Mouse (Mus musculus): ENCODE measurements around the gene Baiap3. TPM values are rescaled to one million over a fixed set of nuclear protein-coding genes. Genes with fewer than 3 reads are reported as not detected.

The Baiap3 gene
- polyA plus RNA-seq, 1 experiment from 2014 or later, result 1.4 TPM

Small RNAs within 50 kb of the gene (microRNA-seq; reads per million reads assigned to microRNA genes)
- 2.5 reads per million, percentile 9 among the genes with 10 or more reads in this experiment for gene Mir3547

Other genes starting within 250 kb of the Baiap3 start
- 10.8 and 11.2 TPM in 2 replicates for gene Cramp1l, start 240.6 kb downstream of the Baiap3 start, polyA plus RNA-seq (2014; fragmentation: Nextera tagmentation; extraction: Ambion mirVana)
- gene Ift140, start 240.3 kb downstream of the Baiap3 start, polyA plus RNA-seq (2014; fragmentation: Nextera tagmentation; extraction: Ambion mirVana), result 20.9 and 21.2 TPM in 2 replicates
- 9.5 and 10.4 TPM in 2 replicates for gene Tmem204, start 172.8 kb downstream of the Baiap3 start, polyA plus RNA-seq (2014; fragmentation: Nextera tagmentation; extraction: Ambion mirVana)
- 22.5 and 23.2 TPM in 2 replicates for gene Telo2, start 140.4 kb downstream of the Baiap3 start, polyA plus RNA-seq (2014; fragmentation: Nextera tagmentation; extraction: Ambion mirVana)
- gene Ptx4, start 135.6 kb downstream of the Baiap3 start, polyA plus RNA-seq (2014; fragmentation: Nextera tagmentation; extraction: Ambion mirVana), result not detected in 2 replicates
- 16.7 and 20.4 TPM in 2 replicates for gene Clcn7, start 123.0 kb downstream of the Baiap3 start, polyA plus RNA-seq (2014; fragmentation: Nextera tagmentation; extraction: Ambion mirVana)
- gene Ccdc154, start 93.9 kb downstream of the Baiap3 start, polyA plus RNA-seq (2014; fragmentation: Nextera tagmentation; extraction: Ambion mirVana), result not detected in 2 replicates
- gene Gm38655, start 80.9 kb downstream of the Baiap3 start, polyA plus RNA-seq (2014; fragmentation: Nextera tagmentation; extraction: Ambion mirVana), result not detected in 2 replicates
- gene BC003965, start 71.8 kb downstream of the Baiap3 start, polyA plus RNA-seq (2014; fragmentation: Nextera tagmentation; extraction: Ambion mirVana), result 34.4 TPM in 2 replicates
- gene Unkl, start 68.0 kb downstream of the Baiap3 start, polyA plus RNA-seq (2014; fragmentation: Nextera tagmentation; extraction: Ambion mirVana), result 4.2 and 6.4 TPM in 2 replicates
- gene Gnptg, start 16.2 kb downstream of the Baiap3 start, polyA plus RNA-seq (2014; fragmentation: Nextera tagmentation; extraction: Ambion mirVana), result 59.5 and 63.2 TPM in 2 replicates
- 62.5 and 64.3 TPM in 2 replicates for gene Tsr3, start 16.2 kb downstream of the Baiap3 start, polyA plus RNA-seq (2014; fragmentation: Nextera tagmentation; extraction: Ambion mirVana)
- gene Ube2i, start 18.3 kb upstream of the Baiap3 start, polyA plus RNA-seq (2014; fragmentation: Nextera tagmentation; extraction: Ambion mirVana), result 863 and 877 TPM in 2 replicates
- gene Prss34, start 42.0 kb upstream of the Baiap3 start, polyA plus RNA-seq (2014; fragmentation: Nextera tagmentation; extraction: Ambion mirVana), result not detected in 2 replicates
- not detected in 2 replicates for gene Prss28, start 52.3 kb upstream of the Baiap3 start, polyA plus RNA-seq (2014; fragmentation: Nextera tagmentation; extraction: Ambion mirVana)
- gene Prss29, start 62.3 kb upstream of the Baiap3 start, polyA plus RNA-seq (2014; fragmentation: Nextera tagmentation; extraction: Ambion mirVana), result not detected in 2 replicates
- not detected in 2 replicates for gene Tpsab1, start 89.2 kb upstream of the Baiap3 start, polyA plus RNA-seq (2014; fragmentation: Nextera tagmentation; extraction: Ambion mirVana)
- gene Tpsb2, start 109.9 kb upstream of the Baiap3 start, polyA plus RNA-seq (2014; fragmentation: Nextera tagmentation; extraction: Ambion mirVana), result not detected in 2 replicates
- gene Tpsg1, start 112.9 kb upstream of the Baiap3 start, polyA plus RNA-seq (2014; fragmentation: Nextera tagmentation; extraction: Ambion mirVana), result not detected in 2 replicates
- 3.5 and 4.3 TPM in 2 replicates for gene Cacna1h, start 177.4 kb upstream of the Baiap3 start, polyA plus RNA-seq (2014; fragmentation: Nextera tagmentation; extraction: Ambion mirVana)
- 0.12 TPM in 1 of 2 replicates, not detected in the other for gene Tekt4, start 198.3 kb upstream of the Baiap3 start, polyA plus RNA-seq (2014; fragmentation: Nextera tagmentation; extraction: Ambion mirVana)
- gene Sstr5, start 240.9 kb upstream of the Baiap3 start, polyA plus RNA-seq (2014; fragmentation: Nextera tagmentation; extraction: Ambion mirVana), result not detected in 2 replicates

Measured in midbrain, embryonic 11.5 days (tissue).